In genomic region chrX:170010581-170011528, GRCm38 (mm10) we compare ENCODE assay signal across 7 mouse cellular contexts. TPM values are rescaled to one million over a fixed set of nuclear protein-coding genes. Genes with fewer than 3 reads are reported as not detected.
DNase-seq lines count a peak whose midpoint lies in the region; ATAC-seq and TF ChIP-seq lines count a peak whose summit lies in the region.
"Not testable (repeated sequence)": the region's sequence is repeated elsewhere in the genome, so short reads cannot be mapped to it uniquely, and the experiment has no call there.

No protein-coding gene starts in this region.

- H3K4me3 ChIP-seq in hindbrain, postnatal 0 days (ENCODE audit: low read length) = peak overlapping the region; percentile 15; the same call in 1 of the 2 replicates
- peak overlapping the region; percentile 8 for H3K4me3 ChIP-seq in limb, embryonic 12.5 days (replicated peaks)
- peak overlapping the region; percentile 2 for H3K4me3 ChIP-seq in midbrain, embryonic 12.5 days
- not testable (repeated sequence) for H3K4me3 ChIP-seq in spleen, adult 2 months (ENCODE audit: extremely low read depth, insufficient read depth, insufficient read length)

- WGBS in hindbrain, postnatal 0 days = 84% methylated on average over 97 of the region's 97 CpGs
- WGBS in limb, embryonic 12.5 days = 85% methylated on average over 97 of the region's 97 CpGs
- WGBS in midbrain, embryonic 12.5 days = 85% methylated on average over 97 of the region's 97 CpGs
- 86% methylated on average over 97 of the region's 97 CpGs for WGBS in spleen, adult 2 months

- TF ChIP-seq CTCF in hindbrain, postnatal 0 days (IDR thresholded peaks at IDR 0.05; ENCODE audit: low read depth); spleen, adult 2 months (IDR thresholded peaks at IDR 0.05; ENCODE audit: extremely low read depth, insufficient read depth, insufficient read length, insufficient replicate concordance): not testable (repeated sequence)

- H3K9me3 ChIP-seq in hindbrain, postnatal 0 days (ENCODE audit: low read length) = peaks cover 13% of the 10 kb centered on the region
- H3K9me3 ChIP-seq in limb, embryonic 12.5 days = peaks cover 42% of the 10 kb centered on the region
- H3K9me3 ChIP-seq in midbrain, embryonic 12.5 days = peaks cover 34% of the 10 kb centered on the region

- peak; percentile 30 for ATAC-seq in hindbrain, postnatal 0 days
- ATAC-seq in limb, embryonic 12.5 days (ENCODE audit: insufficient number of reproducible peaks, insufficient read depth, low FRiP score, low TSS enrichment, low read depth) = peak; percentile 57
- peak; percentile 24 for ATAC-seq in midbrain, embryonic 12.5 days (ENCODE audit: low FRiP score, low read depth)

- H3K36me3 ChIP-seq in hindbrain, postnatal 0 days (ENCODE audit: insufficient read depth, low read length); midbrain, embryonic 12.5 days; spleen, adult 2 months (ENCODE audit: control insufficient read depth, insufficient read depth, low read length): not testable (repeated sequence)
- peaks cover 16% of the 10 kb centered on the region for H3K36me3 ChIP-seq in limb, embryonic 12.5 days

- not testable (repeated sequence) for H3K9ac ChIP-seq in hindbrain, postnatal 0 days (replicated peaks; ENCODE audit: low read length); limb, embryonic 12.5 days (replicated peaks); midbrain, embryonic 12.5 days (replicated peaks)

- DNase-seq in R1 (ENCODE audit: low read depth, low spot score) = peak; percentile 78
- DNase-seq in cerebellum, postnatal 4 days (ENCODE audit: low spot score in 2 of 2) = peak; percentile 59 to 87
- DNase-seq in frontal cortex, postnatal 36 days (ENCODE audit: low spot score in 2 of 2) = peak; percentile 69 to 75
- peak; percentile 59 for DNase-seq in hindbrain, postnatal 0 days (ENCODE audit: low spot score)
- DNase-seq in spleen, adult 2 months (ENCODE audit: low read depth in 1 of 2, low spot score in 2 of 2) = peak; percentile 80 to 94

- H3K27me3 ChIP-seq in hindbrain, postnatal 0 days (ENCODE audit: insufficient read depth, low read length); limb, embryonic 12.5 days; midbrain, embryonic 12.5 days; spleen, adult 2 months (ENCODE audit: control insufficient read depth, insufficient read depth, low read length): not testable (repeated sequence)

- not testable (repeated sequence) for H3K4me2 ChIP-seq in hindbrain, postnatal 0 days (ENCODE audit: low read depth, low read length); midbrain, embryonic 12.5 days (replicated peaks)
- H3K4me2 ChIP-seq in limb, embryonic 12.5 days = peak overlapping the region; percentile 33

- TF ChIP-seq POLR2A in spleen, adult 2 months (IDR thresholded peaks at IDR 0.05; ENCODE audit: low read depth, low read length) = not testable (repeated sequence)

- H3K27ac ChIP-seq in hindbrain, postnatal 0 days; limb, embryonic 12.5 days; midbrain, embryonic 12.5 days (replicated peaks); spleen, adult 2 months (ENCODE audit: insufficient read depth, low read length): not testable (repeated sequence)

- not testable (repeated sequence) for H3K4me1 ChIP-seq in hindbrain, postnatal 0 days (ENCODE audit: insufficient read depth, low read length); limb, embryonic 12.5 days (replicated peaks); midbrain, embryonic 12.5 days; spleen, adult 2 months (ENCODE audit: control insufficient read depth, insufficient read depth, insufficient read length)

RNA-seq across cellular contexts. Expression of gene Gm21887, which starts 1.4 kb away (rescaled TPM):
- 8.3 and 87.1 TPM in 2 replicates for total RNA-seq in hindbrain, postnatal 0 days (2014; rRNA removed)
- 194 and 245 TPM in 2 replicates for polyA plus RNA-seq in hindbrain, postnatal 0 days (2015; fragmentation: Nextera tagmentation; extraction: Ambion mirVana)
- polyA plus RNA-seq in limb, embryonic 12.5 days (2016; fragmentation: Nextera tagmentation; extraction: Ambion mirVana) = 190 and 276 TPM in 2 replicates
- 187 and 270 TPM in 2 replicates for polyA plus RNA-seq in midbrain, embryonic 12.5 days (2016; fragmentation: Nextera tagmentation; extraction: Ambion mirVana)
- 605 and 1,690 TPM in 2 replicates for polyA plus RNA-seq in spleen, adult 2 months (2012; rRNA removed)
